Mouse (Mus musculus) heart, adult 8-10 months (tissue): ENCODE results near the gene Fam213b. TPM values are rescaled to one million over a fixed set of nuclear protein-coding genes. Genes with fewer than 3 reads are reported as not detected.

Source experiments
- DNase-seq: peaks from one replicate; pipeline ENCODE4 v3.0.0; 2022; ENCODE audit warnings: low spot score
- total RNA-seq, 4 experiments: library from RNA; stranded (reverse); gene quantifications; 2 replicates each; pipeline ENCODE4 v1.2.4; 2022

Gene Fam213b
- total RNA-seq, 4 experiments from 2014 or later: 92.4 to 111 (median 101) TPM

GRCm38 (mm10) chr4:154880730-154881129, 18.2 kb downstream of the Fam213b start:
- DNase-seq: peak; percentile 63

GRCm38 (mm10) chr4:154877864-154878548, 20.9 kb downstream of the Fam213b start:
- peak; percentile 91 for DNase-seq

GRCm38 (mm10) chr4:154873186-154873585, 25.7 kb downstream of the Fam213b start:
- DNase-seq: no peak

GRCm38 (mm10) chr4:154871757-154872251, 27.1 kb downstream of the Fam213b start:
- DNase-seq: no peak

GRCm38 (mm10) chr4:154870721-154871120, 28.2 kb downstream of the Fam213b start:
- no peak for DNase-seq

- DNase-seq: no peak
Measured at GRCm38 (mm10) chr4:154869440-154869839, 29.5 kb downstream of the Fam213b start, which contains the start of gene Mmel1. Mmel1 (plus strand) TSS chr4:154869585.

- DNase-seq: no peak
Measured at GRCm38 (mm10) chr4:154867257-154867656, 31.7 kb downstream of the Fam213b start.

- no peak for DNase-seq
Measured at GRCm38 (mm10) chr4:154866391-154866790, 32.5 kb downstream of the Fam213b start.

- no peak for DNase-seq
Measured at GRCm38 (mm10) chr4:154864961-154865760, 33.8 kb downstream of the Fam213b start.

- peak; percentile 88 for DNase-seq
Measured at GRCm38 (mm10) chr4:154864271-154864771, 34.6 kb downstream of the Fam213b start.

GRCm38 (mm10) chr4:154863436-154863935, 35.4 kb downstream of the Fam213b start:
- no peak for DNase-seq

- no peak for DNase-seq
Measured at GRCm38 (mm10) chr4:154861967-154862366, 37.0 kb downstream of the Fam213b start.

- no peak for DNase-seq
Measured at GRCm38 (mm10) chr4:154858601-154859000, 40.3 kb downstream of the Fam213b start.

- no peak for DNase-seq
Measured at GRCm38 (mm10) chr4:154857366-154858240, 41.3 kb downstream of the Fam213b start.

- DNase-seq: no peak
Measured at GRCm38 (mm10) chr4:154856882-154857281, 42.1 kb downstream of the Fam213b start.

- DNase-seq: no peak
Measured at GRCm38 (mm10) chr4:154856480-154856837, 42.5 kb downstream of the Fam213b start.

GRCm38 (mm10) chr4:154855721-154856479, 43.0 kb downstream of the Fam213b start:
- DNase-seq: peak; percentile 50

- no peak for DNase-seq
Measured at GRCm38 (mm10) chr4:154854676-154855345, 44.1 kb downstream of the Fam213b start.

GRCm38 (mm10) chr4:154853881-154854280, 45.1 kb downstream of the Fam213b start:
- no peak for DNase-seq

GRCm38 (mm10) chr4:154852696-154853095, 46.2 kb downstream of the Fam213b start:
- no peak for DNase-seq
